Mouse (Mus musculus): ENCODE data around the gene Tut4. TPM values are rescaled to one million over a fixed set of nuclear protein-coding genes. Genes with fewer than 3 reads are reported as not detected.

Gene Tut4
- total and polyA plus RNA-seq, 3 experiments: 26.1 to 28.7 (median 27.2) TPM

- no peak for DNase-seq
Measured at GRCm38 (mm10) chr4:108503023-108503422, 43.8 kb downstream of the Tut4 start.

GRCm38 (mm10) chr4:108539701-108540100 is 80.5 kb downstream of the Tut4 start:
- DNase-seq: no peak

GRCm38 (mm10) chr4:108565026-108565425 is 105.8 kb downstream of the Tut4 start:
- no peak for DNase-seq

DNA sequence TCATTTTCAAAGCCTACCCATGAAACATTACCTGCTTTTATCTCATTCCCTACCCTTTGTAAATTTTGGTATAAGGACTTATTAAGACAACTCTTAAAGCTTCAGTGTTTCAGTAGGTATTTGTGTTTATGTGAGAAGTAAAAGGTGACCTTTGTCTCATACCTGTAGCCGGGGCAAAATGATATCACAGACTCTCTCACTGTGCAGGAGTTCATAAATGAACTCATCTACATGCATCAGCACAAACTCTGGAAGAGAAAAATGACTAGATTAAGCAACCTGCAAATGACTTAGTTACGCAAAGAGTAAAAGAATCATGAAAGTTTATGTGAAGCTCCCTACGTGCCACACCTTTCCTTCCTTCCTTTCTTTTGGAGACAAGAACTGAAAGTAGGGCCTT is 113.4 kb downstream of the Tut4 start:
- DNase-seq: no peak

GRCm38 (mm10) chr4:108578840-108579742 is 119.9 kb downstream of the Tut4 start, which contains the start of the genes Prpf38a and Orc1:
Gene Prpf38a (minus strand): TSS chr4:108579336.
Gene Orc1 (plus strand): TSS chr4:108579423.
- peak; percentile 98 for DNase-seq

- DNase-seq: no peak
Measured at GRCm38 (mm10) chr4:108579743-108580411, 120.7 kb downstream of the Tut4 start.

DNA sequence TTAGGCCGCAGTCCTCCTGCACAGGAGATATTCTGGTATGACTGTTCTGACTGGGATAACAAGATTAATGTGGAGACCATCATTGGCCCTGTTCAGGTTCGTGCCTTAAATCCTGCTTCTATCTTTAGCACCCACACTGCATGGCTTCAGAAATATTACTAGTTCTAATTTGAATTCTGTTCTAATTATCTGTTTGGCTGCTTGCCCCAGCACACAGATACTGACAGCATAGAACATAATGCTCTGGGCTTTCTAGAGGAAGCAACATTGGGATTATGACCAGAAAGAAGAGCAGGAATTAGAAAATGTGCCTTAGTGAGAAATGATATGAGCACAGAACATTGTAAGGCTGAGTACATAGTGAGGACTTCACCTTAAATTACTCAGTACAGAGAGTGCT is 134.2 kb downstream of the Tut4 start:
- no peak for DNase-seq

- no peak for DNase-seq
Measured at GRCm38 (mm10) chr4:108595785-108596184, 136.6 kb downstream of the Tut4 start.

- no peak for DNase-seq
Measured at GRCm38 (mm10) chr4:108598306-108598705, 139.1 kb downstream of the Tut4 start.

- DNase-seq: no peak
Measured at GRCm38 (mm10) chr4:108601870-108602269, 142.6 kb downstream of the Tut4 start.

- DNase-seq: peak; percentile 50
Measured at GRCm38 (mm10) chr4:108608651-108609050, 149.4 kb downstream of the Tut4 start.

Other genes with a start within 250 kb of the Tut4 start
- 1 to 10 TPM in 1 of 2 experiments, under 1 TPM in 1; 0.32 to 3.8 TPM for gene Zyg11a, start 241.4 kb upstream of the Tut4 start, total RNA-seq (2021)
- 0.24 and 0.98 TPM in 2 replicates for gene Zyg11a, start 241.4 kb upstream of the Tut4 start, polyA plus RNA-seq (2012; rRNA removed)
- 10 to 100 TPM; 34.1 to 43.0 TPM for gene Zyg11b, start 158.3 kb upstream of the Tut4 start, total RNA-seq (2021)
- gene Zyg11b, start 158.3 kb upstream of the Tut4 start, polyA plus RNA-seq (2012; rRNA removed): 7.4 and 8.6 TPM in 2 replicates
- gene Coa7, start 131.3 kb upstream of the Tut4 start, total RNA-seq (2021): 10 to 100 TPM; 46.9 to 53.0 TPM
- 6.5 and 7.7 TPM in 2 replicates for gene Coa7, start 131.3 kb upstream of the Tut4 start, polyA plus RNA-seq (2012; rRNA removed)
- 1 to 10 TPM; 6.4 to 9.5 TPM for gene Shisal2a, start 76.1 kb upstream of the Tut4 start, total RNA-seq (2021)
- 14.3 and 16.2 TPM in 2 replicates for gene Shisal2a, start 76.1 kb upstream of the Tut4 start, polyA plus RNA-seq (2012; rRNA removed)
- gene Gpx7, start 52.5 kb upstream of the Tut4 start, total RNA-seq (2021): 1 to 10 TPM; 5.1 to 8.5 TPM
- 8.4 and 9.4 TPM in 2 replicates for gene Gpx7, start 52.5 kb upstream of the Tut4 start, polyA plus RNA-seq (2012; rRNA removed)
- gene Prpf38a, start 119.9 kb downstream of the Tut4 start, total RNA-seq (2021): 10 to 100 TPM; 26.8 to 28.4 TPM
- gene Prpf38a, start 119.9 kb downstream of the Tut4 start, polyA plus RNA-seq (2012; rRNA removed): 0.66 and 0.99 TPM in 2 replicates
- gene Orc1, start 120.0 kb downstream of the Tut4 start, total RNA-seq (2021): under 1 TPM; 0.20 to 0.24 TPM
- 0.04 TPM in 1 of 2 replicates, not detected in the other for gene Orc1, start 120.0 kb downstream of the Tut4 start, polyA plus RNA-seq (2012; rRNA removed)
- gene Cc2d1b, start 160.5 kb downstream of the Tut4 start, total RNA-seq (2021): 10 to 100 TPM; 37.3 to 42.1 TPM
- 26.7 and 33.0 TPM in 2 replicates for gene Cc2d1b, start 160.5 kb downstream of the Tut4 start, polyA plus RNA-seq (2012; rRNA removed)